Mouse (Mus musculus): ENCODE measurements around the gene Glis1. TPM values are rescaled to one million over a fixed set of nuclear protein-coding genes. Genes with fewer than 3 reads are reported as not detected.

The Glis1 gene
- polyA plus RNA-seq, 1 experiment from 2014 or later: 0.18 TPM

DNA sequence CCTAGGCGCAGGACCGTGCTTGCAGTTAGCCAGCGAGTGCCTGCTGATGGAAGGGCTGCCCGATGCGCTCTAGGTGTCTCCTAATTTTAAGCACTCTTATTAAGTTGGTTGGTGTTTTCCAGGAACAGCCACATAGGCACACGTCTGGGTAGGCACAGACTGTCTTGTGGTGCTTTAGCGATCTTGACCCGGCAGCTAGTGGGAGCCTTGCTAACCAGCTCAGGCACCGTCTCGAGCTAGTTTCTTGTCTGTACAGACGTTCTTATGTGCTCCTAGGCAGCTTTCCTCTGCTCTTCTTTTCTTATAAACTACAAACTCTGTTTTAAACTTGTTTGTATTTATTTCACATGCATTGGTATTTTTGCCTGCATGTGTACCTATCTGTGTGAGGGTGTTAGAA lies 9.2 kb downstream of the Glis1 start:
- Histone ChIP-seq H3K4me3 (ENCODE audit: low read depth, low read length) (no peak overlapping the region), H3K9ac (ENCODE audit: low read depth, low read length) (no peak overlapping the region), H3K36me3 (ENCODE audit: control insufficient read depth, insufficient read depth) (no peaks in the 10 kb centered on the region), H3K4me1 (replicated peaks; ENCODE audit: control insufficient read depth, insufficient read depth, low read length) (no peaks in the 10 kb centered on the region), H3K27ac (ENCODE audit: low read depth, low read length) (no peak overlapping the region), H3K27me3 (replicated peaks; ENCODE audit: control insufficient read depth, insufficient read depth, low read length) (peaks cover 45% of the 10 kb centered on the region), H3K4me2 (replicated peaks; ENCODE audit: low read depth) (no peak overlapping the region), H3K9me3 (ENCODE audit: control insufficient read depth) (no peaks in the 10 kb centered on the region)
- no peak for TF ChIP-seq CTCF (IDR thresholded peaks at IDR 0.05; ENCODE audit: low read depth)
- 52% methylated on average over 11 of the region's 11 CpGs for WGBS
- ATAC-seq: no peak

DNA sequence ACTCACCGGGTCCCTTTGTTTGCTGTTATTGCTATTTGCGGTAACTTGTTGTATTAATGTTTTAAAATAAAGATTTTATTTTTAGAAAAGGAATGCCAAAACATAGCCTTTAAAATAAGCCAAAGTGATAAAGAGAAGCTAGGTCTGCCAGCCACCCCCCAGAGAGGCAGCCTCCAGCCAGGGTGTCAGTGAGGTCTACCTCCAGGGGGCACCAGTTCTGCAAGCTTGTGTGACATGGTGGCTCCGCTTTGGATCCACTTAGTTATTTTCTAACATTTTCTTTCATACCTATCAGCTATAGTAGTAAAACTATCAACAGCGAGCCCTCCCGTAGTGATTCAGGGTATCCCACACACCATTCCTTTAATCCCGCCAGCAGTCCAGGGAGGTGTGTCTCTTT lies 14.1 kb downstream of the Glis1 start:
- H3K9me3 ChIP-seq (ENCODE audit: control insufficient read depth): no peaks in the 10 kb centered on the region
- 85% methylated on average over 6 of the region's 6 CpGs for WGBS

DNA sequence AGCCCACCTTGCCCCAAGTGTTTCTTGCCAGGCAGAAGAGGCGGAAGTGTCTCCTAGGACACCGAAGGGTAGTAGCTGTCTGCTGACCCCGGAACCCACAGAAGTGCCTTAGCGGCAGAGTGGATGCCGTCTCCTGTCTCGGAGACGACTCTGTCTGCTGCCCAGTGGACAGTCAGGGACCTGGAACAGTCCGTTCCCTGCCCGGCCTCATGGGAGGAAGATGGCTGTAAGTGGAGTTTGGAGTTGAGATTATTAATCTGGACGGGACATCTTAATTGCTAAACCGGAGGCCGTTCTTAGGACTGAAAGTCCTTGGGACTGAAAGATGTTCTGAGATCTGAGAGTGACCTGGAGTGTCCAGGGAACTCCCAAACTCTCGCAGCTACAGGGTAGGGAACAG lies 15.1 kb downstream of the Glis1 start:
- Histone ChIP-seq H3K4me3 (ENCODE audit: low read depth, low read length) (no peak overlapping the region), H3K27ac (ENCODE audit: low read depth, low read length) (no peak overlapping the region), H3K9me3 (ENCODE audit: control insufficient read depth) (no peaks in the 10 kb centered on the region), H3K4me2 (replicated peaks; ENCODE audit: low read depth) (no peak overlapping the region), H3K9ac (ENCODE audit: low read depth, low read length) (no peak overlapping the region), H3K27me3 (replicated peaks; ENCODE audit: control insufficient read depth, insufficient read depth, low read length) (peaks cover 10% of the 10 kb centered on the region), H3K36me3 (ENCODE audit: control insufficient read depth, insufficient read depth) (no peaks in the 10 kb centered on the region), H3K4me1 (replicated peaks; ENCODE audit: control insufficient read depth, insufficient read depth, low read length) (no peaks in the 10 kb centered on the region)
- ATAC-seq: no peak
- 87% methylated on average over 13 of the region's 13 CpGs for WGBS
- no peak for TF ChIP-seq CTCF (IDR thresholded peaks at IDR 0.05; ENCODE audit: low read depth)

More for the DNA sequence above, 14.1 kb downstream of the Glis1 start:
- Histone ChIP-seq H3K4me1 (replicated peaks; ENCODE audit: control insufficient read depth, insufficient read depth, low read length) (no peaks in the 10 kb centered on the region), H3K9ac (ENCODE audit: low read depth, low read length) (no peak overlapping the region), H3K27ac (ENCODE audit: low read depth, low read length) (no peak overlapping the region), H3K27me3 (replicated peaks; ENCODE audit: control insufficient read depth, insufficient read depth, low read length) (peaks cover 14% of the 10 kb centered on the region), H3K4me2 (replicated peaks; ENCODE audit: low read depth) (no peak overlapping the region), H3K36me3 (ENCODE audit: control insufficient read depth, insufficient read depth) (no peaks in the 10 kb centered on the region), H3K4me3 (ENCODE audit: low read depth, low read length) (no peak overlapping the region)
- TF ChIP-seq CTCF (IDR thresholded peaks at IDR 0.05; ENCODE audit: low read depth): peak; percentile 53
- no peak for ATAC-seq

DNA sequence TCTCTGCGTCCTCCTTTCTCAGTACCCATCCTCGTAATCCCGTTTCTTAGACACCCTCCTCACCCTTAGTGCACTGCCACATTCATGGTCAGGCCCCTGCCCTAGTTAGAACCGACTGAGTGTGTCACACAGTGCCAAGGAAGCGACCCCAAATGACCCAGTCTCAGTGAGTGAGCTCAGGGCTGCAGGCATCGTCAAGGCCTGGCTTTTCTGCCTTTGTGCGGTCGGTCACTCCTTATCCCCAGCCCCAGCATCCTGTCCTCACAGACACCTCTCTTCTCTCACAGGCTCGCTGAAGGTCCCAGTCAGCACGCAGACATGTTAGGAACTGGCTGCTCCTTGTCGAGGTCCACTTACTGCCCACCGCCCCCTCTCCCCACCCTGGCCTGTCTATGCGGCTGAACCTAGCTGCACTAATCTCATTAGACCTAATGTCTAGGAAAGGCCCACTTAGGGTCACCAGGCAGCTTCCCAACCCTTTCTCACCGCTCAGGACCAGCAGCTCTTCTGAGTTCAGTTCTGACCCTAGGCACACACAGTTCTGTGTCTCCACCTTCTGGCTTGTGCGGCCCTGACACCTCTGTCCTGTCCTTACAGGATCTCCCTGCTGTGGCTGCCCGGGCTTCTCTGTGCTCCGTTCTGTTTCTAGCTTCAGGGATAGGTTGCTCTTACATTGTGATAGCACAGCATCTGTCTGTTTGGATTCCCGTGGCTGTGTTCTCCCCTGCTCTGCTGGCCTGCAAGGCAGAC lies 18.1 kb downstream of the Glis1 start:
- Histone ChIP-seq H3K4me1 (replicated peaks; ENCODE audit: control insufficient read depth, insufficient read depth, low read length) (no peaks in the 10 kb centered on the region), H3K9me3 (ENCODE audit: control insufficient read depth) (no peaks in the 10 kb centered on the region), H3K36me3 (ENCODE audit: control insufficient read depth, insufficient read depth) (no peaks in the 10 kb centered on the region), H3K27ac (ENCODE audit: low read depth, low read length) (no peak overlapping the region), H3K9ac (ENCODE audit: low read depth, low read length) (no peak overlapping the region), H3K4me3 (ENCODE audit: low read depth, low read length) (no peak overlapping the region), H3K27me3 (replicated peaks; ENCODE audit: control insufficient read depth, insufficient read depth, low read length) (no peaks in the 10 kb centered on the region; the same call in 1 of the 2 replicates), H3K4me2 (replicated peaks; ENCODE audit: low read depth) (no peak overlapping the region)
- no peak for ATAC-seq
- 77% methylated on average over 18 of the region's 18 CpGs for WGBS
- peak; percentile 24; the same call in 1 of the 2 replicates for TF ChIP-seq CTCF (IDR thresholded peaks at IDR 0.05; ENCODE audit: low read depth)

DNA sequence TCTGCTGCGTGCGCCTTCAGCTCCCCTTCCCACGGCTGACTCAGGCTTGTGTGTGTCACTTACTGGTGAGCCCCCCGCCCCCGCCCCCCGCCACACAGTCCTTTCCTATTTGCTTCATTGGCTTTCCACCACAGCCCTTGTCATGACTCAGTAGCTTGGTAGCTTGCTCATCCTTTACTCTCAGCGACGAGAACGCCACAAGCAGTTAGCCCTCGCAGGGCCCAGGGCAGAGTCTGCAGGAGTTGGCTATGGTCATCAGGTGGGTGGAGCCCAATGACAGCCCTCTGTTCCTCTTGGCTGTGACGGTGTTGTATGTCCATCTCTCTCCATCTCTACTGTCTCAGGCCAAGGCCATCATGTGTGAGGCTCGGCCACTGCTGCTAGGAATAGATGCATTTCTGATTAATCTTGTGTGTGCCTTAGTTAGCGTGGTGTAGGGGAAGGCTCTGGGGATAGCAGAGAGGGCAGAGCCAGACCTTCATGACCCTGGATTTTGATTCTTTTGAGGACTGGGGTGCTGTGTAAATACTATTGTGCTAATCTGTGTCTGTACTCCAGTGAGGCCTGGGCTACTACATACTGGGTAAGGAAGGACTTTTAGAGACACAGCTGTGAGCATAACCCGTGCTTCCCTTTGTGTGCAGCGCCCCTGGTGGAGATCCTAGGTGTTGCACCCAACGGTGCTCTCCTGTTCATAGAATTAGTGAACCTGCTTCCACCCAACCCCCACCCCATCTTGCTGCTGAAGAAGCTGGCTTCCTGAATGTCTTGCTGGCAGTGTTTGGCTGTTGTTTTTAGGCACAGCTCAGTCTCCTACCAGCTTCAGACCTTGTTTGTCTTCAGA lies 19.0 kb downstream of the Glis1 start:
- ATAC-seq: peak; percentile 60; the same call in 1 of the 2 replicates
- H3K4me2 ChIP-seq (replicated peaks; ENCODE audit: low read depth): no peak overlapping the region
- H3K9ac ChIP-seq (ENCODE audit: low read depth, low read length): no peak overlapping the region
- no peak overlapping the region for H3K27ac ChIP-seq (ENCODE audit: low read depth, low read length)
- no peaks in the 10 kb centered on the region for H3K4me1 ChIP-seq (replicated peaks; ENCODE audit: control insufficient read depth, insufficient read depth, low read length)
- H3K36me3 ChIP-seq (ENCODE audit: control insufficient read depth, insufficient read depth): no peaks in the 10 kb centered on the region
- H3K4me3 ChIP-seq (ENCODE audit: low read depth, low read length): no peak overlapping the region
- no peaks in the 10 kb centered on the region for H3K9me3 ChIP-seq (ENCODE audit: control insufficient read depth)
- 66% methylated on average over 16 of the region's 16 CpGs for WGBS
- peak; percentile 89 for TF ChIP-seq CTCF (IDR thresholded peaks at IDR 0.05; ENCODE audit: low read depth)
- H3K27me3 ChIP-seq (replicated peaks; ENCODE audit: control insufficient read depth, insufficient read depth, low read length): no peaks in the 10 kb centered on the region

DNA sequence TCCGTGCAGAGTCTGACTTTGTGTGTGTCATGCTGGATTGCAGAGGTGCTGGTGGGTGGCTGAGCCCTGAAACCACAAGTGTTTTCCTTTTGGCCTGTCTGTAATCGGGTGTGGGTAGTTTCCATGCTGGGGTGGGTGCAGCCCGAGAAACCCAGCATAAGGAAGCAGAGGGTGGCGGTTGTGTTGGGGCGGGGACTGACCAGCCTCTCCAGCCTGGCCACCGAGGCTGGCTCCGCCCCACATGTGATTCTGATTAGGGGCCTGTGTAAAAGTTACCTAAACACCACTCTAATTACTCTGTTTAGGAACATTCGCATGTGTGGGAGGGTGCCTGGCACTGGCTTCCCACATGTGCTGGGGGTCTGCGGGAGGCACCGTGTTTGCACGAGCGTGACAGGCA lies 23.2 kb downstream of the Glis1 start:
- no peak for TF ChIP-seq CTCF (IDR thresholded peaks at IDR 0.05; ENCODE audit: low read depth)
- WGBS: 49% methylated on average over 12 of the region's 12 CpGs
- H3K4me2 ChIP-seq (replicated peaks; ENCODE audit: low read depth): no peak overlapping the region

More for the DNA sequence above, 23.2 kb downstream of the Glis1 start:
- Histone ChIP-seq H3K9ac (ENCODE audit: low read depth, low read length) (no peak overlapping the region), H3K27me3 (replicated peaks; ENCODE audit: control insufficient read depth, insufficient read depth, low read length) (no peaks in the 10 kb centered on the region), H3K36me3 (ENCODE audit: control insufficient read depth, insufficient read depth) (no peaks in the 10 kb centered on the region), H3K9me3 (ENCODE audit: control insufficient read depth) (no peaks in the 10 kb centered on the region), H3K4me3 (ENCODE audit: low read depth, low read length) (no peak overlapping the region), H3K27ac (ENCODE audit: low read depth, low read length) (no peak overlapping the region), H3K4me1 (replicated peaks; ENCODE audit: control insufficient read depth, insufficient read depth, low read length) (no peaks in the 10 kb centered on the region)
- ATAC-seq: no peak
